Mouse (Mus musculus) layer of hippocampus, postnatal 14 days (tissue): ENCODE measurements around the gene Tnfrsf4. TPM values are rescaled to one million over a fixed set of nuclear protein-coding genes. Genes with fewer than 3 reads are reported as not detected.

Source experiments
- DNase-seq, 2 experiments: peaks; one replicate each; pipeline ENCODE4 v3.0.0; 2021 to 2022; ENCODE audit warnings: low spot score in 2 of 2, mixed read lengths in 1 of 2
- microRNA-seq, 2 experiments: library from miRNA; unstranded; fragments of <30 nt; microRNA quantifications; one replicate each; pipeline ENCODE4 v1.2.0; 2021
- total RNA-seq, 2 experiments: library from RNA; stranded (reverse); gene quantifications; 2 replicates each; pipeline ENCODE4 v1.2.3; 2021

Tnfrsf4 gene
- total RNA-seq, 2 experiments from 2014 or later, result 1.0 to 1.1 TPM

GRCm38 (mm10) chr4:156065156-156065894 lies 51.7 kb downstream of the Tnfrsf4 start:
- DNase-seq, result no peak

Small RNAs within 50 kb of the gene (microRNA-seq; reads per million reads assigned to microRNA genes)
- gene Mir200a (1.4 to 4.3 reads per million in 2 experiments), gene Mir200b (3.7 to 34.8 reads per million in 2 experiments), gene Mir429 (18.7 to 21.0 reads per million in 2 experiments)

Other genes with a start within 250 kb of the Tnfrsf4 start
- 10 to 100 TPM; 13.5 to 16.8 TPM for gene Vwa1, start 239.1 kb upstream of the Tnfrsf4 start, total RNA-seq
- gene Tmem88b, start 228.0 kb upstream of the Tnfrsf4 start, total RNA-seq, result 10 to 100 TPM; 18.0 to 18.1 TPM
- under 1 TPM in 1 of 2 experiments, not detected in 1; 0.48 TPM for gene Ankrd65, start 223.4 kb upstream of the Tnfrsf4 start, total RNA-seq
- gene Mrpl20, start 211.0 kb upstream of the Tnfrsf4 start, total RNA-seq, result 100 to 1,000 TPM; 105 to 109 TPM
- gene Ccnl2, start 201.4 kb upstream of the Tnfrsf4 start, total RNA-seq, result 10 to 100 TPM; 77.7 to 89.3 TPM
- gene Aurkaip1, start 182.6 kb upstream of the Tnfrsf4 start, total RNA-seq, result 10 to 100 TPM; 83.3 to 83.7 TPM
- gene Mxra8, start 174.2 kb upstream of the Tnfrsf4 start, total RNA-seq, result 10 to 100 TPM; 10.0 to 12.7 TPM
- 10 to 100 TPM; 72.9 to 75.8 TPM for gene Dvl1, start 166.4 kb upstream of the Tnfrsf4 start, total RNA-seq
- gene Tas1r3, start 150.5 kb upstream of the Tnfrsf4 start, total RNA-seq, result under 1 TPM; 0.25 to 0.29 TPM
- 10 to 100 TPM; 29.5 to 31.2 TPM for gene Cptp, start 144.4 kb upstream of the Tnfrsf4 start, total RNA-seq
- gene Ints11, start 144.3 kb upstream of the Tnfrsf4 start, total RNA-seq, result 10 to 100 TPM; 29.4 to 33.0 TPM
- gene Pusl1, start 122.1 kb upstream of the Tnfrsf4 start, total RNA-seq, result 10 to 100 TPM; 61.3 to 65.4 TPM
- 100 to 1,000 TPM; 143 to 160 TPM for gene Acap3, start 122.0 kb upstream of the Tnfrsf4 start, total RNA-seq
- gene Ube2j2, start 70.0 kb upstream of the Tnfrsf4 start, total RNA-seq, result 10 to 100 TPM; 75.2 to 78.9 TPM
- 10 to 100 TPM; 15.9 to 21.1 TPM for gene C1qtnf12, start 51.5 kb upstream of the Tnfrsf4 start, total RNA-seq
- 1 to 10 TPM; 9.0 to 9.7 TPM for gene B3galt6, start 21.2 kb upstream of the Tnfrsf4 start, total RNA-seq
- gene Sdf4, start 21.0 kb upstream of the Tnfrsf4 start, total RNA-seq, result 100 to 1,000 TPM; 154 to 157 TPM
- gene Tnfrsf18, start 12.3 kb downstream of the Tnfrsf4 start, total RNA-seq, result not detected
- under 1 TPM in 1 of 2 experiments, not detected in 1; 0.14 TPM for gene Ttll10, start 45.6 kb downstream of the Tnfrsf4 start, total RNA-seq
- 10 to 100 TPM; 23.8 to 26.6 TPM for gene 9430015G10Rik, start 96.1 kb downstream of the Tnfrsf4 start, total RNA-seq
- gene Rnf223, start 116.7 kb downstream of the Tnfrsf4 start, total RNA-seq, result under 1 TPM; 0.55 to 0.65 TPM
- 100 to 1,000 TPM; 209 to 213 TPM for gene Agrn, start 183.6 kb downstream of the Tnfrsf4 start, total RNA-seq
- gene Isg15, start 187.0 kb downstream of the Tnfrsf4 start, total RNA-seq, result under 1 TPM; 0.55 to 0.76 TPM
- gene AW011738, start 189.5 kb downstream of the Tnfrsf4 start, total RNA-seq, result 1 to 10 TPM; 6.5 to 6.7 TPM
- under 1 TPM; 0.25 to 0.33 TPM for gene Perm1, start 202.0 kb downstream of the Tnfrsf4 start, total RNA-seq
- gene Plekhn1, start 221.0 kb downstream of the Tnfrsf4 start, total RNA-seq, result 10 to 100 TPM; 37.7 to 38.4 TPM
- gene Noc2l, start 222.2 kb downstream of the Tnfrsf4 start, total RNA-seq, result 10 to 100 TPM; 60.7 to 61.1 TPM
- gene Samd11, start 241.8 kb downstream of the Tnfrsf4 start, total RNA-seq, result 1 to 10 TPM; 2.7 to 5.3 TPM